Mouse (Mus musculus): Measurements from ENCODE around the gene Ndufaf2. TPM values are rescaled to one million over a fixed set of nuclear protein-coding genes. Genes with fewer than 3 reads are reported as not detected.

The Ndufaf2 gene
- polyA plus RNA-seq, 1 experiment, result 0.84 TPM

DNA sequence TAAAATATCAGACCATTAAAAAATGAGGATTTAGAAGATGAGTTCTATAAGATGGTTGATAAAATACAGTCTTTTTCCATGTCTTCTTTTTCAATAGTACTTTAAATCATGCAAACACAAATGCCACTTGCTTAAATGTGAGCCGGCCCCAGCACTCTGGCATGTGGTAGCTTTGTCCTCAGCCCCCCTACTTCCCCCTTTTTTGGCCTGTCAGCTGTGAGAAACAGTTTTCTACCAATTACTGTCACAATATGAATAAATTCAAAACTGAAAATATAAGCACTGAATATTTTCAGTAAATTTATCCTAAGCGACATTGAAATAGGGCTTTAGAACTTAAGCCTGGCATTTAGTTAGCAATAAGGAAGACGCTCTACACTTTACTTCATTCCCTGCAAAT, 44.2 kb downstream of the Ndufaf2 start:
- Histone ChIP-seq H3K4me1 (ENCODE audit: control insufficient read depth, insufficient read depth, insufficient read length, low read length) (no peaks in the 10 kb centered on the region), H3K36me3 (ENCODE audit: control insufficient read depth, insufficient read depth, low read length) (no peaks in the 10 kb centered on the region), H3K4me3 (ENCODE audit: low read depth, low read length) (no peak overlapping the region), H3K27ac (ENCODE audit: insufficient read depth, low read depth, low read length) (no peak overlapping the region), H3K27me3 (ENCODE audit: control insufficient read depth, insufficient read depth, low read length) (no peaks in the 10 kb centered on the region)
- 86% methylated on average over 3 of the region's 3 CpGs for WGBS
- TF ChIP-seq POLR2A (IDR thresholded peaks at IDR 0.05; ENCODE audit: low read depth, low read length) (no peak), CTCF (IDR thresholded peaks at IDR 0.05; ENCODE audit: extremely low read depth, insufficient read length, insufficient replicate concordance, low read depth, low read length) (no peak)

- H3K36me3 ChIP-seq (ENCODE audit: control insufficient read depth, insufficient read depth, low read length), result no peaks in the 10 kb centered on the region
- H3K4me3 ChIP-seq (ENCODE audit: low read depth, low read length), result no peak overlapping the region
- H3K27me3 ChIP-seq (ENCODE audit: control insufficient read depth, insufficient read depth, low read length), result no peaks in the 10 kb centered on the region
- TF ChIP-seq POLR2A (IDR thresholded peaks at IDR 0.05; ENCODE audit: low read depth, low read length) (no peak), CTCF (IDR thresholded peaks at IDR 0.05; ENCODE audit: extremely low read depth, insufficient read length, insufficient replicate concordance, low read depth, low read length) (no peak)
- no peaks in the 10 kb centered on the region for H3K4me1 ChIP-seq (ENCODE audit: control insufficient read depth, insufficient read depth, insufficient read length, low read length)
- no peak overlapping the region for H3K27ac ChIP-seq (ENCODE audit: insufficient read depth, low read depth, low read length)
- 93% methylated on average over 5 of the region's 5 CpGs for whole genome bisulfite sequencing
Measured at GRCm38 (mm10) chr13:108113536-108113935, 44.9 kb downstream of the Ndufaf2 start.

- 92% methylated on average over 6 of the region's 6 CpGs for WGBS
- Histone ChIP-seq H3K27ac (ENCODE audit: insufficient read depth, low read depth, low read length) (no peak overlapping the region), H3K27me3 (ENCODE audit: control insufficient read depth, insufficient read depth, low read length) (no peaks in the 10 kb centered on the region), H3K4me3 (ENCODE audit: low read depth, low read length) (no peak overlapping the region), H3K4me1 (ENCODE audit: control insufficient read depth, insufficient read depth, insufficient read length, low read length) (no peaks in the 10 kb centered on the region), H3K36me3 (ENCODE audit: control insufficient read depth, insufficient read depth, low read length) (no peaks in the 10 kb centered on the region)
- no peak for TF ChIP-seq CTCF (IDR thresholded peaks at IDR 0.05; ENCODE audit: extremely low read depth, insufficient read length, insufficient replicate concordance, low read depth, low read length)
- no peak for TF ChIP-seq POLR2A (IDR thresholded peaks at IDR 0.05; ENCODE audit: low read depth, low read length)
Measured at GRCm38 (mm10) chr13:108110929-108111328, 47.5 kb downstream of the Ndufaf2 start.

DNA sequence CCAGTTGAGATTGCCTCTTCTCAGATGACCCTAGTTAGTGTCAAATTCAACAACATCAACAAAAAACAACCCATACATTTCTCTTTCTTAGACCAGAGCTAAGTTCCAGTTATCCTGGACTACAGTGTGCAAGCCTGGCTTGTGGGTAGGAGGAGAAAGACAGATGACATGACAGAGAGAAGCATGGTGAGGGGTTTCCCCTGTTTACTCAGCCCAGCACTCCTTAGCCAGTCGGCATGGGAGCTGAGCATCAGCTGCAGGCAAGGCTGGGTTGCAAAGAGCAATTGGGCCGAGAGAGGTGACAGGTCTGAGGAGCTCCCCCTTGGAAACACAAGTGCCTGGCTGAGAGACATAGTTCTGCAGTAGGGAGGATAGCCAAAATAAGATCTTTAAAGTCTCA, 57.7 kb downstream of the Ndufaf2 start:
- no peaks in the 10 kb centered on the region for H3K27me3 ChIP-seq (ENCODE audit: control insufficient read depth, insufficient read depth, low read length)
- no peaks in the 10 kb centered on the region for H3K36me3 ChIP-seq (ENCODE audit: control insufficient read depth, insufficient read depth, low read length)
- no peak for TF ChIP-seq POLR2A (IDR thresholded peaks at IDR 0.05; ENCODE audit: low read depth, low read length)
- no peak for TF ChIP-seq CTCF (IDR thresholded peaks at IDR 0.05; ENCODE audit: extremely low read depth, insufficient read length, insufficient replicate concordance, low read depth, low read length)
- H3K4me1 ChIP-seq (ENCODE audit: control insufficient read depth, insufficient read depth, insufficient read length, low read length), result no peaks in the 10 kb centered on the region; the same call in 1 of the 2 replicates
- H3K4me3 ChIP-seq (ENCODE audit: low read depth, low read length), result no peak overlapping the region
- WGBS, result 47% methylated on average over 2 of the region's 2 CpGs
- H3K27ac ChIP-seq (ENCODE audit: insufficient read depth, low read depth, low read length), result no peak overlapping the region

- Histone ChIP-seq H3K27ac (ENCODE audit: insufficient read depth, low read depth, low read length) (no peak overlapping the region), H3K4me1 (ENCODE audit: control insufficient read depth, insufficient read depth, insufficient read length, low read length) (no peaks in the 10 kb centered on the region; the same call in 1 of the 2 replicates), H3K4me3 (ENCODE audit: low read depth, low read length) (no peak overlapping the region), H3K27me3 (ENCODE audit: control insufficient read depth, insufficient read depth, low read length) (no peaks in the 10 kb centered on the region), H3K36me3 (ENCODE audit: control insufficient read depth, insufficient read depth, low read length) (no peaks in the 10 kb centered on the region)
- WGBS, result 73% methylated on average over 7 of the region's 7 CpGs
- TF ChIP-seq CTCF (IDR thresholded peaks at IDR 0.05; ENCODE audit: extremely low read depth, insufficient read length, insufficient replicate concordance, low read depth, low read length) (no peak), POLR2A (IDR thresholded peaks at IDR 0.05; ENCODE audit: low read depth, low read length) (no peak)
Measured at GRCm38 (mm10) chr13:108096446-108096845, 62.0 kb downstream of the Ndufaf2 start.

DNA sequence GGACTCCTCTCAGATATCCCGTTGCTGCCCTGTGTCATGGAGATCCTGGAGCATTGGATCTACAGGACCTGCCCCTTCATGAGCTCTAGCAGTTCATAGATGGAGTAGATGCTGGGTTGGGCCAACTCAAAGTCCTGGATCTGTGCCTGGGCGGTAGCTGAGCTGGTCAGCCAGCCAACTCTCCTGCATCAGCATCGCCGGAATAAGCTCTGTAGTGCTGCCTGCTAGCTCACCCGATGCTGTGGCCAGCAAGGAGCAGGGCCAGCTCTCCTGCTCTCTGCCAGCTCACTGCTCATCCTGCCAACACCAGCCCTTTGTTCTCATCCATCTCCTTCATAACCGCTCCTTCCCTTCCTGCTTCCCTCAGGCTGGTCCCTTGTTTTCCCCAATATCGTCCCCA, 62.8 kb downstream of the Ndufaf2 start:
- TF ChIP-seq CTCF (IDR thresholded peaks at IDR 0.05; ENCODE audit: extremely low read depth, insufficient read length, insufficient replicate concordance, low read depth, low read length) (no peak), POLR2A (IDR thresholded peaks at IDR 0.05; ENCODE audit: low read depth, low read length) (no peak)
- 78% methylated on average over 7 of the region's 7 CpGs for WGBS
- H3K27ac ChIP-seq (ENCODE audit: insufficient read depth, low read depth, low read length), result no peak overlapping the region

DNA sequence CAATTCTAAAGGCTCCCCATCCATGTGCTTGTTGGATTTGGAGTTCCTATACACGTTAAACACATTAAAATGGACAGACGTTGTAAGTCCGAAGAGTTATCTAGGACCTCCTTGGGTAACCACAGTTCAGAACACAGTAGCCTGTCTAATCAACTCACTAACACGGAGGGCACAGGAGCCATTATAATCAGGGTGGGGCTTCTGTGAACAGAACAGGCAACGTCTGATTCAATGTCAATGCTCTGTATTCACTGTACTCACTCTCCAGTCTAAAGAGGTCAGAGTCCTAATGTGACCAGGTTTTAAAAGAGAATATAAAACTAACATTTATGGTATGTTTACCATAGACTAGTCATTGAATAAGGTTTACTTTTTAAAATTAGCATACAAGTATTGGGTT, 63.7 kb downstream of the Ndufaf2 start:
- TF ChIP-seq POLR2A (IDR thresholded peaks at IDR 0.05; ENCODE audit: low read depth, low read length), result no peak
- no peak for TF ChIP-seq CTCF (IDR thresholded peaks at IDR 0.05; ENCODE audit: extremely low read depth, insufficient read length, insufficient replicate concordance, low read depth, low read length)
- H3K27me3 ChIP-seq (ENCODE audit: control insufficient read depth, insufficient read depth, low read length), result no peaks in the 10 kb centered on the region
- no peak overlapping the region for H3K4me3 ChIP-seq (ENCODE audit: low read depth, low read length)
- no peaks in the 10 kb centered on the region; the same call in 1 of the 2 replicates for H3K4me1 ChIP-seq (ENCODE audit: control insufficient read depth, insufficient read depth, insufficient read length, low read length)
- WGBS, result 56% methylated on average over 5 of the region's 5 CpGs
- H3K27ac ChIP-seq (ENCODE audit: insufficient read depth, low read depth, low read length), result no peak overlapping the region
- no peaks in the 10 kb centered on the region for H3K36me3 ChIP-seq (ENCODE audit: control insufficient read depth, insufficient read depth, low read length)

More for the DNA sequence above, 62.8 kb downstream of the Ndufaf2 start:
- H3K36me3 ChIP-seq (ENCODE audit: control insufficient read depth, insufficient read depth, low read length), result no peaks in the 10 kb centered on the region
- H3K4me3 ChIP-seq (ENCODE audit: low read depth, low read length), result no peak overlapping the region
- H3K4me1 ChIP-seq (ENCODE audit: control insufficient read depth, insufficient read depth, insufficient read length, low read length), result no peaks in the 10 kb centered on the region; the same call in 1 of the 2 replicates
- no peaks in the 10 kb centered on the region for H3K27me3 ChIP-seq (ENCODE audit: control insufficient read depth, insufficient read depth, low read length)

Data from small intestine, adult 2 months (tissue).